In genomic region chr19:3681310-3681934, GRCm38 (mm10) we compare ENCODE assay signal across 9 mouse cellular contexts. TPM values are rescaled to one million over a fixed set of nuclear protein-coding genes. Genes with fewer than 3 reads are reported as not detected.
DNase-seq lines count a peak whose midpoint lies in the region; ATAC-seq lines count a peak whose summit lies in the region.
"Had no signal": no experiment of that assay in that cellular context is flagged by ENCODE, and none has a peak within 500 bp of the region (broad histone marks: within the 10 kb centered on the region; RNA-seq: fewer than 3 reads in every experiment).

No protein-coding gene starts in this region.

- no peaks in the 10 kb centered on the region for H3K9me3 ChIP-seq in intestine, embryonic 16.5 days (ENCODE audit: control insufficient read depth, low read length)
- no peaks in the 10 kb centered on the region for H3K9me3 ChIP-seq in liver, embryonic 15.5 days (replicated peaks)
- H3K9me3 ChIP-seq: G1E had no signal

- 0 out of 2 replicates have a peak, but pooled peaks have one; percentile 8 for ATAC-seq in granulocyte monocyte progenitor cell, adult 5-6 weeks (replicated peaks; ENCODE audit: poor library complexity, severe bottlenecking)
- ATAC-seq in intestine, embryonic 16.5 days, result peak; percentile 60
- ATAC-seq in liver, embryonic 15.5 days (ENCODE audit: insufficient read depth), result 0 out of 2 replicates have a peak, but pooled peaks have one; percentile 25
- ATAC-seq in CD4-positive, CD25-positive, alpha-beta regulatory T cell, adult 4 months, result no peak

- H3K27me3 ChIP-seq in intestine, embryonic 16.5 days (replicated peaks; ENCODE audit: control insufficient read depth, insufficient read depth, low read length), result no peaks in the 10 kb centered on the region
- peaks cover 17% of the 10 kb centered on the region for H3K27me3 ChIP-seq in liver, embryonic 15.5 days

- 27% methylated on average over 13 of the region's 13 CpGs for WGBS in intestine, embryonic 16.5 days
- WGBS in liver, embryonic 15.5 days (ENCODE audit: insufficient replicate concordance), result 40% methylated on average over 13 of the region's 13 CpGs

- H3K36me3 ChIP-seq in intestine, embryonic 16.5 days (ENCODE audit: control insufficient read depth, insufficient read depth, low read length), result no peaks in the 10 kb centered on the region
- no peaks in the 10 kb centered on the region for H3K36me3 ChIP-seq in liver, embryonic 15.5 days (replicated peaks)
- H3K36me3 ChIP-seq: G1E had no signal

- H3K9ac ChIP-seq in intestine, embryonic 16.5 days (ENCODE audit: low read depth, low read length), result 0 out of 2 replicates have a peak overlapping the region, but pooled peaks have one; percentile 8
- no peak overlapping the region for H3K9ac ChIP-seq in liver, embryonic 15.5 days

- H3K4me1 ChIP-seq in intestine, embryonic 16.5 days (ENCODE audit: control insufficient read depth, insufficient read depth, low read length), result peaks cover 48% of the 10 kb centered on the region
- peaks cover 66% of the 10 kb centered on the region for H3K4me1 ChIP-seq in liver, embryonic 15.5 days (replicated peaks)

- H3K27ac ChIP-seq in intestine, embryonic 16.5 days (ENCODE audit: low read length), result peak overlapping the region; percentile 74
- H3K27ac ChIP-seq in liver, embryonic 15.5 days (replicated peaks), result peak overlapping the region; percentile 55

- no peak overlapping the region; the same call in 1 of the 2 replicates for H3K4me2 ChIP-seq in intestine, embryonic 16.5 days (ENCODE audit: low read depth, low read length)
- no peak overlapping the region for H3K4me2 ChIP-seq in liver, embryonic 15.5 days

- peak; percentile 26 to 52 for DNase-seq in layer of hippocampus, adult 18-20 months (ENCODE audit: low spot score in 2 of 2)
- DNase-seq in layer of hippocampus, adult 9-10 months (ENCODE audit: low spot score), result no peak
- DNase-seq in cerebellum, adult 8-10 months, result peak; percentile 27
- DNase-seq in right cerebral cortex, postnatal 14 days, result peak; percentile 49

- H3K4me3 ChIP-seq in intestine, embryonic 16.5 days (ENCODE audit: low read length), result no peak overlapping the region
- no peak overlapping the region for H3K4me3 ChIP-seq in liver, embryonic 15.5 days (replicated peaks)

RNA-seq across cellular contexts. Expression of gene Lrp5, which starts 4.9 kb away (rescaled TPM):
- total RNA-seq in layer of hippocampus, adult 18-20 months (2021), result 10 to 100 TPM in 1 of 2 experiments, 1 to 10 TPM in 1; 9.2 to 10.4 TPM
- total RNA-seq in granulocyte monocyte progenitor cell, adult 5-6 weeks (2014; fragmentation: Nextera tagmentation), result 28.0 and 36.6 TPM in 2 replicates
- 12.5 and 15.1 TPM in 2 replicates for total RNA-seq in granulocyte monocyte progenitor cell, adult 5-6 weeks (2017)
- polyA plus RNA-seq in intestine, embryonic 16.5 days (2015; fragmentation: Nextera tagmentation; extraction: Ambion mirVana), result 4.2 and 4.4 TPM in 2 replicates
- polyA plus RNA-seq in liver, embryonic 15.5 days (2015; fragmentation: Nextera tagmentation; extraction: Ambion mirVana), result 2.1 and 2.6 TPM in 2 replicates
- under 1 TPM in 1 of 2 experiments, not detected in 1; 0.08 TPM for polyA plus RNA-seq in CD4-positive, CD25-positive, alpha-beta regulatory T cell, adult 4 months (2017; shearing (Covaris generic))

RNA-seq across cellular contexts. Expression of gene 1810055G02Rik, which starts 26.7 kb away (rescaled TPM):
- 10 to 100 TPM; 23.4 to 24.3 TPM for total RNA-seq in layer of hippocampus, adult 18-20 months (2021)
- 10.0 and 13.4 TPM in 2 replicates for total RNA-seq in granulocyte monocyte progenitor cell, adult 5-6 weeks (2014; fragmentation: Nextera tagmentation)
- total RNA-seq in granulocyte monocyte progenitor cell, adult 5-6 weeks (2017), result 4.5 and 9.0 TPM in 2 replicates
- polyA plus RNA-seq in intestine, embryonic 16.5 days (2015; fragmentation: Nextera tagmentation; extraction: Ambion mirVana), result 53.8 and 65.6 TPM in 2 replicates
- 16.0 and 16.6 TPM in 2 replicates for polyA plus RNA-seq in liver, embryonic 15.5 days (2015; fragmentation: Nextera tagmentation; extraction: Ambion mirVana)
- polyA plus RNA-seq in CD4-positive, CD25-positive, alpha-beta regulatory T cell, adult 4 months (2017; shearing (Covaris generic)), result 1 to 10 TPM; 6.7 to 8.0 TPM
